ENCODE assay signal across 8 mouse cellular contexts in the genomic region with DNA sequence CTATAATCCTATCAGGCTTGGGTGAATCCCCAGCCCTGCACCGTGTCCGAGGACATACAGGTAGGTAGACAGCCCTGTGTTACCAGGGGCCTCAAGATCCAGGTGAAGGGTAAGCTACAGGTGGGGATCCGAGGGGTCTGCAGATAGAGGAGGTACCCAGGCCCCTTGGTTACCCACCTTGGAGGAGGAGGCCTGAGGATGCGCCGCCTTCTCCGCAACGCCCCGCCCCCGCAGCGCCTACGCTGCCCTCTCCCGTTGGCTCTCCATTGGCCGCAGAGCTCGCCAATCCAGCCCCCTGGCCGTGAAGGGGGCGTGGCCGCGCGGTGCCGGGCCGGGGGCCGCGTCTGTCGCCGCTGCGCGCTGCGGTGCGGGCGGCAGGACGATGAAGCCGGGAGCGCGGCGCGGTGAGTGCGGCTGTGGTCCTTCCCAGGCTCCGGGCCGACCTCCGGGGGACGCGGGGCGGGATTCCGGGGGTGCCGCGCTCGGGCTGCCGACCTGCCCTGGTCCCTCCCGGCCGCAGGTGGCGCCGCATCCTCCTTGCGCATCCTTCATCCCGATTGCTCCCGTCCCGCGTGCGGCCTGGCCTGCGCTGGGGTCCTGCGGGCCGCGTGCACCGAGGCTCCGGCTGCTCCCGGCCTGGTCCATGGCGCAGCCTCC. TPM values are rescaled to one million over a fixed set of nuclear protein-coding genes. Genes with fewer than 3 reads are reported as not detected.
DNase-seq lines count a peak whose midpoint lies in the region; ATAC-seq lines count a peak whose summit lies in the region.

A gene (plus strand): TSS at position 51 of the 657 bp plus-strand sequence.

- under 1% methylated on average over 65 of the region's 66 CpGs for WGBS in forebrain, embryonic 10.5 days
- WGBS in heart, embryonic 15.5 days = 2% methylated on average over 64 of the region's 66 CpGs
- WGBS in liver, embryonic 11.5 days = 2% methylated on average over 46 of the region's 66 CpGs
- under 1% methylated on average over 66 of the region's 66 CpGs for WGBS in neural tube, embryonic 13.5 days

- H3K27ac ChIP-seq in forebrain, embryonic 10.5 days = peak within 1 kb of the TSS; percentile 91
- H3K27ac ChIP-seq in heart, embryonic 15.5 days = no peak within 1 kb of the TSS
- H3K27ac ChIP-seq in liver, embryonic 11.5 days (ENCODE audit: low read depth, low read length) = no peak within 1 kb of the TSS
- H3K27ac ChIP-seq in neural tube, embryonic 13.5 days (replicated peaks) = peak within 1 kb of the TSS; percentile 86

- no peak for ATAC-seq in erythroblast, adult 5-6 weeks (replicated peaks; ENCODE audit: low FRiP score, poor library complexity, severe bottlenecking)
- ATAC-seq in heart, embryonic 15.5 days (replicated peaks; ENCODE audit: insufficient number of reproducible peaks, insufficient read depth, low FRiP score, low read depth) = peak; percentile 80
- peak; percentile 80 for ATAC-seq in liver, embryonic 11.5 days (replicated peaks; ENCODE audit: low FRiP score)
- ATAC-seq in neural tube, embryonic 13.5 days (ENCODE audit: low read depth) = peak; percentile 97

- peaks cover 23% of the 10 kb centered on the region for H3K9me3 ChIP-seq in erythroblast, embryonic 14.5 days (ENCODE audit: control insufficient read depth, low read length)
- H3K9me3 ChIP-seq in forebrain, embryonic 10.5 days = peaks cover 6% of the 10 kb centered on the region; the same call in 1 of the 2 replicates
- H3K9me3 ChIP-seq in heart, embryonic 15.5 days (replicated peaks) = no peaks in the 10 kb centered on the region; the same call in 1 of the 2 replicates
- H3K9me3 ChIP-seq in liver, embryonic 11.5 days (ENCODE audit: control insufficient read depth, low read length) = peaks cover 3% of the 10 kb centered on the region; the same call in 1 of the 2 replicates
- H3K9me3 ChIP-seq in neural tube, embryonic 13.5 days = no peaks in the 10 kb centered on the region

- H3K27me3 ChIP-seq in erythroblast, embryonic 14.5 days (ENCODE audit: control insufficient read depth) = peaks cover 40% of the 10 kb centered on the region
- H3K27me3 ChIP-seq in forebrain, embryonic 10.5 days (ENCODE audit: poor library complexity, severe bottlenecking) = no peaks in the 10 kb centered on the region
- H3K27me3 ChIP-seq in heart, embryonic 15.5 days = peaks cover 36% of the 10 kb centered on the region
- H3K27me3 ChIP-seq in liver, embryonic 11.5 days (replicated peaks; ENCODE audit: control insufficient read depth, insufficient read depth, low read length) = peaks cover 13% of the 10 kb centered on the region
- no peaks in the 10 kb centered on the region for H3K27me3 ChIP-seq in neural tube, embryonic 13.5 days

- H3K9ac ChIP-seq in heart, embryonic 15.5 days = peak within 1 kb of the TSS; percentile 36; the same call in 1 of the 2 replicates
- H3K9ac ChIP-seq in liver, embryonic 11.5 days (ENCODE audit: low read depth, low read length) = no peak within 1 kb of the TSS
- peak within 1 kb of the TSS; percentile 80 for H3K9ac ChIP-seq in neural tube, embryonic 13.5 days

- no peaks in the 10 kb centered on the region for H3K36me3 ChIP-seq in erythroblast, embryonic 14.5 days (ENCODE audit: control insufficient read depth)
- peaks cover 10% of the 10 kb centered on the region for H3K36me3 ChIP-seq in forebrain, embryonic 10.5 days (replicated peaks)
- H3K36me3 ChIP-seq in heart, embryonic 15.5 days = no peaks in the 10 kb centered on the region
- no peaks in the 10 kb centered on the region for H3K36me3 ChIP-seq in liver, embryonic 11.5 days (ENCODE audit: control insufficient read depth, insufficient read depth, low read length)
- peaks cover 6% of the 10 kb centered on the region; the same call in 1 of the 2 replicates for H3K36me3 ChIP-seq in neural tube, embryonic 13.5 days

- DNase-seq in forebrain, embryonic 10.5 days (ENCODE audit: extremely low spot score, low spot score) = peak; percentile 83
- peak; percentile 63 to 81 for DNase-seq in kidney, postnatal 25 days
- DNase-seq in liver, embryonic 11.5 days (ENCODE audit: low spot score) = peak; percentile 66
- peak; percentile 28 for DNase-seq in urinary bladder, postnatal 25 days (ENCODE audit: low spot score)

- peaks cover 5% of the 10 kb centered on the region for H3K4me1 ChIP-seq in erythroblast, embryonic 14.5 days (ENCODE audit: control insufficient read depth)
- peaks cover 14% of the 10 kb centered on the region for H3K4me1 ChIP-seq in forebrain, embryonic 10.5 days
- peaks cover 7% of the 10 kb centered on the region for H3K4me1 ChIP-seq in heart, embryonic 15.5 days (replicated peaks)
- H3K4me1 ChIP-seq in liver, embryonic 11.5 days (replicated peaks; ENCODE audit: control insufficient read depth, insufficient read depth, low read length) = no peaks in the 10 kb centered on the region
- peaks cover 12% of the 10 kb centered on the region for H3K4me1 ChIP-seq in neural tube, embryonic 13.5 days (replicated peaks)

- H3K4me3 ChIP-seq in erythroblast, embryonic 14.5 days (replicated peaks) = peak within 1 kb of the TSS; percentile 8
- H3K4me3 ChIP-seq in forebrain, embryonic 10.5 days = peak within 1 kb of the TSS; percentile 79
- H3K4me3 ChIP-seq in heart, embryonic 15.5 days = peak within 1 kb of the TSS; percentile 56
- peak within 1 kb of the TSS; percentile 54 for H3K4me3 ChIP-seq in liver, embryonic 11.5 days (ENCODE audit: low read depth, low read length)
- peak within 1 kb of the TSS; percentile 69 for H3K4me3 ChIP-seq in neural tube, embryonic 13.5 days

- H3K4me2 ChIP-seq in heart, embryonic 15.5 days = peak within 1 kb of the TSS; percentile 83
- peak within 1 kb of the TSS; percentile 68 for H3K4me2 ChIP-seq in liver, embryonic 11.5 days
- peak within 1 kb of the TSS; percentile 62 for H3K4me2 ChIP-seq in neural tube, embryonic 13.5 days

RNA-seq across cellular contexts. Expression of the gene that starts here (rescaled TPM):
- not detected in 2 replicates for polyA plus RNA-seq in erythroblast, embryonic 14.5 days (2012)
- not detected in 2 replicates for total RNA-seq in erythroblast, adult 5-6 weeks (2015; ENCODE audit: low replicate concordance)
- not detected in 2 replicates for total RNA-seq in erythroblast, adult 5-6 weeks (2017; ENCODE audit: low replicate concordance)
- polyA plus RNA-seq in forebrain, embryonic 10.5 days (2016; fragmentation: Nextera tagmentation; extraction: Ambion mirVana) = 7.2 and 7.3 TPM in 2 replicates
- 0.11 and 0.37 TPM in 2 replicates for polyA plus RNA-seq in heart, embryonic 15.5 days (2015; fragmentation: Nextera tagmentation; extraction: Ambion mirVana)
- polyA plus RNA-seq in liver, embryonic 11.5 days (2014; fragmentation: Nextera tagmentation; extraction: Ambion mirVana) = 0.18 and 0.40 TPM in 2 replicates
- 14.4 and 14.8 TPM in 2 replicates for polyA plus RNA-seq in neural tube, embryonic 13.5 days (2015; fragmentation: Nextera tagmentation; extraction: Ambion mirVana)

Comparison
In these comparisons a context has a peak if more than half of its experiments do, and no peak if none do; other contexts are left out.
1. Peak in ATAC-seq, H3K4me3 ChIP-seq, H3K9ac ChIP-seq and H3K4me2 ChIP-seq in heart, embryonic 15.5 days; RNA of the gene not detected or under 1 TPM.
2. Peak in DNase-seq, ATAC-seq, H3K4me3 ChIP-seq and H3K4me2 ChIP-seq in liver, embryonic 11.5 days; RNA of the gene not detected or under 1 TPM.
3. H3K4me3 ChIP-seq: peak in every context shown above with its lines; median percentile 79 in forebrain, embryonic 10.5 days; 69 in neural tube, embryonic 13.5 days; 56 in heart, embryonic 15.5 days; 54 in liver, embryonic 11.5 days; 8 in erythroblast, embryonic 14.5 days.
4. DNase-seq: peak in every context shown above with its lines; median percentile 83 in forebrain, embryonic 10.5 days; 72 in kidney, postnatal 25 days; 66 in liver, embryonic 11.5 days; 28 in urinary bladder, postnatal 25 days.
5. H3K27ac ChIP-seq: peak in forebrain, embryonic 10.5 days (single experiment) and neural tube, embryonic 13.5 days (single experiment); none in heart, embryonic 15.5 days (single experiment) and liver, embryonic 11.5 days (single experiment).
6. Peak in every context shown above with its lines, with median percentiles within 50 percentile points of each other: H3K4me2 ChIP-seq.